Mouse (Mus musculus): ENCODE measurements around the gene Scn5a. TPM values are rescaled to one million over a fixed set of nuclear protein-coding genes. Genes with fewer than 3 reads are reported as not detected.

Gene Scn5a
- total RNA-seq, 2 experiments from 2014 or later, result 1.4 to 1.5 TPM

DNA sequence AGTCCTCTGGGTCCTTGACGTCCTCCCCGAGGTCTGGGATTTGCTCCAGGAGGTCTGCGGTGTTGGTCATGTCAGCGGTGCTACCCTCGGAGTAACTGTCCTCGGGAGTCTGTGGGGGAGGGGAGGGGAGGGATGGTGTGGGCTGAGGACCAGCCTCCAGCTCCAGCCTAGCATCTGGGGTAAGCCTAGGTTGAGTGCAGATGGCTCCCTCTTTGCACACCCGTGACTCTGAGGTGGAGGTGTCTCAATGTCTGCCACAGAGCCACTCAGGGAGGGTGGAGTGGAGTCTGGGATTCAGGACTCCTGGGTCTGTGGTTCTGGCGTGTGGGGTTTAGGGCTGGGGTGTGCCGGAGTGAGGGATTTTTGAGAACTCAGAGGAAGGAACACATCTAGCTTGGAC, 65.8 kb downstream of the Scn5a start:
- no peak for DNase-seq (ENCODE audit: low spot score in 2 of 2)

DNA sequence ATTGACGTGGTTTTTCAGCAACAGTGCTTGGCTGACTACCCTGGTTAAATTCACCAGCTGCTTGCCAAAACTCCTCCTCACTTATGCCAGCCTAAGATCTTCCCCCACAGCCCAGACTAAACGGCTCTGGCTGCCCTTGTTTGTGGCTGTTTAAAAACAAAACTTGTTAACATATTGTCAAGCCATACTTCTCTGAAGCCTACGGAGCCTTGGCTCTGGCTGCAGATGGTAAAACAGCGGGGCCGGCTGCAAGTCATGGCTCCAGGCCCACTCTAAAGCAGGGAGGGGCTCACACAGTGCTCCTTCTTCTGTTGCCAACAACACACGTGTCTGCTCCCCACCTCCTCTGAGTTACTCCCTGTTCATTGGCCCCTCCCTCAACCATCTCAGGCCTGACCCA, 67.9 kb downstream of the Scn5a start:
- DNase-seq (ENCODE audit: low spot score in 2 of 2), result peak; percentile 33 to 41

DNA sequence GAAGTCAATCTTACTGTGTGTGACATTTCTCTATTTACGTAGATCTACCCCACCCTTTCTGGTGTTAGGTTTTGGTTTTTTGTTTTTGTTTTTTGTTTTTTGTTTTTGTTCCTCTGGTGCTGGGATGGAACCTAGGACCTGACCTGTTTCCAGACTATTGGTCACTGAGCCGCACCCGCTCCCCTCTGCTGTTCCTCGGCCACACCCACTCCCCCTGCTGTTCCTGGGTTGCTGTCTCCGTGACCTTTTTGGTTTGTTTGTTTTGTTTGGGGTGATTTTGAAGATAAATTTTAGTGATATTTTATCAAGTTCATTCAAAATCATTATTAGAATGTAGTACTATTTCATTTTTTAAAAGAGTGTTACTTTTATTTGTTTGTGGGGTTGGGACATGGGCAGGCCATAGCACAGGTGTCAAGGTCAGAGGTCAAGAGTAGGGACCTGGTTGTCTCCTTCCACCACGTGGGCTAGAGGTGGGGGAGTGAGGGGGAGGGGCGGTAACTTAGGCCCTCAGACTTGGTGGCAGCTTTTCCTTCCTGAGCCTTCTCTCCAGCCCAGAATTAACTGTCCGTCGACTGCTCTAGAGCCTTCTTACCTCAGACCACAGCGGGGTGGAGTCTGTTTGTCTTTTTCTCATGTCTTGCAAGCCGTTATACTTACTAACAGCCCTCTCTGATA, 73.7 kb downstream of the Scn5a start:
- DNase-seq (ENCODE audit: low spot score in 2 of 2), result no peak

DNA sequence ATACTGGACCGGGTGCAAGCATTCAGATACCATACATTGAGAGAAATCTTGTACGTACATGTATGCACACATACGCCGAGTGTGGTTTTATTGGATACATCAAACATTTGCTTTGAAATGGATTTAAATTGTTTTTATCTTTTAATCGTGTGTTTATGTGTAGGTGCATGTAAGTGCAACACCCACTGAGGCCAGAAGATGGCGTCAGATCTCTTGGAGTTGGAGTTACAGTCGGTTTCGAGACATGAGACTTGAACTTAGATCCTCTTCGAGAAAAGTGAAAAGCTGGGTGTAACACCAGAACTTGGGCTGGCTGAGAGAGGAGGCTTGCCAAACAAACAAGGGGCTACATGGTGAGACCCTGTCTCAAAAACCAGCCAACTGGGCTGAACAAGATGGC, 75.2 kb downstream of the Scn5a start:
- no peak for DNase-seq (ENCODE audit: low spot score in 2 of 2)

DNA sequence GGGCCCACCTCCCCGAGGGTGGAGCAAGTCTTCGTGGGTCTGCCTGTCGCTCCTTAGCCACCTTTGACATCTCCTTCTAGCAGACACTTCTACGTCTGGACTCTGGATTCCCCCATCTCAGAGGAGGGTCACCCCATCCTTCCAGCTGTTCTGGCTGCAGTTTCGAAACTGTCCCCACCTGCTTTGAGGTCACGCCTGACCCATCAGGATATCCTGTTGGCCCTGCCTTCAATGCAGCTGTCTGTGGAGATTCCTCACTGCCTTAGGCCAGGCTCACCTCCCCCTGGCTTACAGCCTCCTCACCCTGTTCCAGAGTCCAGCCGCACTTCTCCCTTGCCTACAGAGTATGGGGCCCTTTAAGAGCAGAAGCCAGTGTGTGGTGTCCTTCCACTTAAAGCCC, 79.9 kb downstream of the Scn5a start:
- no peak for DNase-seq (ENCODE audit: low spot score in 2 of 2)

DNA sequence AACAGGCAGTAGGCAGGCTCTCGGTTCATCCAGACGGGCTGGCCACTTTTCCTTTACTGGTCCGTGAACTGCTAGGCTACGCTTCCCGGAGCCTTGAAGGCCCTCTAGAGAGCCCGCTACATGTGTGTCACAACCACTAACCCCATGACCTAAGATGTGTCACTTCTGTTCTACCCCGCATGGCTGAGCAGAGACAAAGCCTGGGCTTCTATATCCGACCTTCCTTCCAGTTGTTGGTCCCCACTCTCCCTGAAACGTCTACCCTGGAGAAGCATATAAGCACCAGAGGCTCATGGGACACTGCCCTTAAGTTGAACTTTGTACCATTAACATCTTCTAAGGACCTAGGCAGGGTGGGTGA, 80.6 kb downstream of the Scn5a start:
- no peak for DNase-seq (ENCODE audit: low spot score in 2 of 2)

DNA sequence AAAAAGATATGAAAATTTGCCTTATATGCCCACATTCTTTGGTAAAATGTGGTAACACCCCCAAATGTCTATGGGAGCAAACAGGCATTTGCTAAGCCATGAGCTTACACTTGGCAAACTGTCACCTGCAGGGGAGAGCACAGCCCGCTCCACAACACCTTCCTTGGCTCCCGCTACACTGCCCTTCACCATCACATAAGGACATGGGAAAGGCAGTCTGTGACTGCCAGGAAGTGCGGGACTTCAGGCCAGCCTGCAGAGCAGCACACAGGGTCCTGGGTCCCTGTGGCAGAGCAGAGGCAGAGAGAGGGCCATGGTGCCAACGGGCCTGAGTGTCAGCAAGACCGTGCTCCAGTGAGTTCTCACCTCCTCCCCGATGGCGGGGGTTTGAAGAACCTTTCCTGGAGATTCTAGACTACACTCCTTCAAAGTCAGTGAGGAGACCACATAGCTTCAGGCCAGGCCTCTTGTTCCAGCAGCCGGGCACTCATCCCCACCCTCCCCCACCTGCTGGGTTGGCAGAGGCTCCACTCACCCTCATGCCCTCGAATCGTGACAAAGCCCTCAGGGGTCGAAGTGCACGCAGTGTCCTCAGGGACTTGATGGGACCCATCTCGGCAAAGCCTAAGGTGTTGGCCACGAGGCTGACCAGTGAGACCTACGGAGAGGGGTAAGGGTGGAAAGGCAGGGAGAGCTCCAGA, 81.1 kb downstream of the Scn5a start:
- no peak for DNase-seq (ENCODE audit: low spot score in 2 of 2)

DNA sequence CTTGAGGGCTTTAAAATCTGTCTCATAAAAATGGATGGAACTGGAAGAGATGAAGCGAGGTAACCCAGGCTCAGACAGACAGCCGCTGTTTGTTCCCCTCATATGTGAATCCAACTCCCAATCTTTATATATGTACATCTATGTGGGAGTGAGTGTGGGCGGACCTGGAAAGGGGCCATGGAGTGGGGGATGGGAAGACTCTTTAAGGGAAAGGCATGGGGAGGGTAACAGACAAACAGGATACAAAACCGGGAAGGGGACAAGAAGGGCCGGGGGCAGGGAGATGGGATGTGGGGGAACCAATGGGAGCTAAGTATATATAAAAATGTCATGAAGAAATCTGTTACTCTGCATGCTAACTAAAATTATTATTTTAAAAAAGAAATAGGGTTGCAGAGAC, 81.9 kb downstream of the Scn5a start:
- peak; percentile 28 to 41 for DNase-seq (ENCODE audit: low spot score in 2 of 2)

DNA sequence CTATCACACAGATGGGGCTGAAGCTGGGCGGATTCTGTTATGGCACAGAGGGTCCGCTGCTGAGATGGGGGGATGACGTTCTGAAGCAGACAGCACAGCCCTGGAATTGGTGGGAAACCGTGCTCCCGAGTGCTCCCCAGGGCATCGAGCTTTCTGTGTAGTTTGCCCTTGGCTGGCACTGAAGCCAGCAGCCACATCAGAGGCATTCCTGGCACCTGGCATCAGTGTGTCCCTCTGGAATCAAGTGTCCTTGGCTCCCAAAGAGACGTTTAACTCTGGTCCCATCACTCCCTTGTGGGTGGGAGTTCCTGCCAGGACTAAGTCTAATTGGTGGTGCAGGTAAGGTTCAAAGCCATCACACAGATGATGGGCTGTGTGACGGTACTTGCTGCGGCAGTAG, 82.5 kb downstream of the Scn5a start:
- DNase-seq (ENCODE audit: low spot score in 2 of 2), result no peak

DNA sequence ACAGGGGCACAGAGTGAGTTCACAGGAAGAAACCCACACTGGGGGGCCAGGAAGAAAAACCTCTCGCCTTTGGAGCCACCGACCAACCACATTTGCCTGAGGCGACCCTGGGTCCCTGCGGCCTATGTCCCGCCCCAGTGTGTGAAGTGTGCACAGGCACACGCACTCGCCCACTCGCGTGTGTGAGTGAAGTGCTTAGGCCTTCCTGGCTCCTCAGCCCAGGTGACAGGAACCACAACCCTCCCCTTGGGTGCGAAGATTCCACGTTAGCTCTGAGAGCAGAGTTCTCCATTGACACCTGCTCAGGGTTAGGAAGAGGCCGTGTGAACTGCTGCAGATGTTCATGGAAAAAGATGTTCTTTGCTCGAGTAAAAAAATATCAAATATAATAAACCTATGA, 93.9 kb downstream of the Scn5a start:
- DNase-seq (ENCODE audit: low spot score in 2 of 2), result no peak

DNA sequence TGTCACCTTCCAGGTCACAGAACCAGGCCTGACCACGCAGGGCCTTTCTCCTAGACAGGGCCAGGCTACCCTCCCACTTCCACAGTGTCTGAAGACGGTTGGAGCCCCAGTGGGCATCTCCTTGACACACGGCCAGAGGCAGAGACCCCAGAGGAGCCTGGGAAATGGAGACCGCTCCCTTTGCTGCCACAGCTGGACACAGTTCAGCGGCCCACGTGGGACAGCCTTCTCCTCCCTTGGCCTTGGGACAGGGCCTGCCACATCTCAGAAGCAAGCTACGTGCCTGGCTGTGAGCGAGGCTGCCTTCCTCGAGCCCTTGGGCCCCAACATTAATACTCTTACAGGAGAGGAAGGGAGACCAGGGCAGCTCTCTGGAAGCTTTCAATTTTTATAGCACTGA, 94.4 kb downstream of the Scn5a start:
- no peak for DNase-seq (ENCODE audit: low spot score in 2 of 2)

DNA sequence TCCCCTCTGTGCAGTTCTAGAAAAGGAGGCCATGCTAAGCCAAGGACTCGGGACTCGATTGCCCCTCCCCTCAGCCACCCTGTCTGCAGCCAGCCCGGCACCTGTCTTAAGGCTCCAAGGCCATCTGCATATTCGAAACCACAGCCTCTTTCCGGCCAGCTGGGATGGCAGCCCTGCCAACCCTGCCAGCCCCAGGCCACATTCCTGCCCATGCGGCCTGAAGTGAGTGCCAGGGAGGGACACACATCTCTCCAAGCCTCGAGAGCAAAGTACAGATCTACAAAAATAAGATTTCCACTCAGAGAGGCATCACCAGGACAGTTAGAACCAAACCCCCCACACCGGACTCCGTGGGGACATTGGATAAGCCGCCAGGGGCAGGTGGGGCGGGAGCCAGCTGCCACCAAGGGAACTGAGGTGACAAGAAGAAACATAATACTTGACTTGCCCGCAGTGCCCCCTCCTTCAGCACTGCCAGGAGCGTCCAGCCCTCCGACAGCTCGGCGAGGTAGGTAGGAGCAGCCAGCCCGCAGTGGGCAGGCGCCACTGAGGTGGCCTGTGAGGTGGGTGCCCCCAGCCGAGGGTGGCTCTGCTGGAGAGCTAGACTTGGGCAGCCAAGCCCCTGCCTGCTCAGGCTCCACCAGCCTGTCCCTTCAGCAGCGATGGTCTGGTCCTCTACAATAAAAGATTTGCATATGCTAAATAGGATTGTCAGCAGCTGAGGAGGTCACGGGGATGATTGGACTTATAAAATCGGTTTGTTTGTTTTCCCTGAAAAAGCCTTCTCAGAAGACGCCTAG, 95.1 kb downstream of the Scn5a start:
- DNase-seq (ENCODE audit: low spot score in 2 of 2), result no peak

DNA sequence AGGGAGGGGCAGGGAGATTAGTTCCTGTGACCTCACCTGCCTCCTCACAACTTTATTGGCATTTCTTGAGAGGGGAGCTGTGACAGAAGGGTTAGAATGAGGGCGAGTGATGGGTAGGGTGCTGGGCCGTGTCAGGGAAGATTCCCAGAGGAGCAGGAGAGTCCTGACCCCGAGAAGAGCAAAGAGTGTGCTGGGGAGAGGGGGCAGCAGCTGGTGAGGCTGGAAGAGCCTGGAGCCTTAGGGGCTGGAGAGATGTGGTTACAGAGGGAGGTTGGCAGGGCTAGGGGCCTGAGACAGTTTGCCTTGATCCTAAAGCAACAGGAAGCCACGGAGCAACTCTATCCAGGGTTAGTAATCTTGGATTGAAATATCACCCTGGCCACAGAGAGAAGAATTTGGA, 97.2 kb downstream of the Scn5a start:
- no peak for DNase-seq (ENCODE audit: low spot score in 2 of 2)

DNA sequence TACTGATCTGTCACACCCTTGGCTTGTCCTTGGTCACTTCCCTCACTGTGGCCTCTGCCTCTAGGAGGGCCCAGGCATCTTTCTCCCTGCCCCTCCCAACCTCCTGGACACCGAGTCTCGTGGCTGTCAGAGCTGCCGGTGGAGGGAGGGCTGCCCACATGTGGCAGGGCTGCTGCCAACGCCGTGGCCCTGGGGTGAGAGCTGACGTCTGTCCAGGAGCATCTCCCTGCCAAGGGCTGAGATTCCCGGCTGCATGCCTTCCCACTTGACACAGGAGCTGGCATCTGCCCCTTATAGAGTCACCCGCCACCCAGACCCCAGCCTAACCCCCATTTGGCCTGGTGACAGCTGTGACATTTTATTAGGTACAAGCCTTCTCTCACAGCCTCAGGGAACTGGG, 99.5 kb downstream of the Scn5a start:
- DNase-seq (ENCODE audit: low spot score in 2 of 2), result peak in 1 of 2 experiments; percentile 30

DNA sequence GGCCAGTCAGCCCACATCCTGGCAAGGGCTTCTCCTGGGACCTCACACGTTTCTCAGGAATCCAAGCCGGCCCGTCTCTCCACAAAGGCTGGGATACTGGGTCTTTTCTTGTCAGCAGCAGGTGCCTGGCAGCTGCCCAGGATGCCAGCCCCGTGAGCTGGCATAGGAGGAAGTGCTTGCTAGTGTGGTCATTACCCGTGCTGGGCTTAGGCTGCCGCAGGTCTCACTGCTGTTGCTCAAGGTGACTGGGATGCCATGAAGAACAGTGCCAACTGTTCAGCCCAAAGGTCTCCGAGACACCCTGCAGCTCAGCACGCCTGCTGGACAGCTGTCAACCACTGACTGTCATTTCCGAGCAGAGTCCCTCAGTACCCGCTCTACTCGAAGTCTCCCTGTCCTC, 100.5 kb downstream of the Scn5a start:
- DNase-seq (ENCODE audit: low spot score in 2 of 2), result no peak

DNA sequence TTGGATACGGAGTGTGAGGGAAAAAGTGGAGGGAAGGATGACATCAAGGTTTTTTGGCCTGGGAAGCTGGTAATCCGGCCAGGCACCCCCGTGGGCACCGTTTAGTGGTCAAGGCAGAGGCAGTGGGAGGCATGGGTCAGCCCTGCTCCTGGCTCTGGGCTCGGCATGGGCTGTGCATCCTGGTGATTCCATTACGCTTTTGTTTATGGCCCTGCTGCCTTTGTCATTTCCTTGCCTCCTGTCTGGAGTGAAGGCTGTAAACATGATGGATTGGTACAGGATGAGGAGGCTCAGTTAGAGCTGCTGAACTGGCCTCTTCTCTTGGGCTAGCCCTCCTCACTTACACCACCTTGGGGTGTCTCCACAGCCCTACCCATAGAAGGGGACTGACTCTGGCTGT, 101.1 kb downstream of the Scn5a start:
- no peak for DNase-seq (ENCODE audit: low spot score in 2 of 2)

DNA sequence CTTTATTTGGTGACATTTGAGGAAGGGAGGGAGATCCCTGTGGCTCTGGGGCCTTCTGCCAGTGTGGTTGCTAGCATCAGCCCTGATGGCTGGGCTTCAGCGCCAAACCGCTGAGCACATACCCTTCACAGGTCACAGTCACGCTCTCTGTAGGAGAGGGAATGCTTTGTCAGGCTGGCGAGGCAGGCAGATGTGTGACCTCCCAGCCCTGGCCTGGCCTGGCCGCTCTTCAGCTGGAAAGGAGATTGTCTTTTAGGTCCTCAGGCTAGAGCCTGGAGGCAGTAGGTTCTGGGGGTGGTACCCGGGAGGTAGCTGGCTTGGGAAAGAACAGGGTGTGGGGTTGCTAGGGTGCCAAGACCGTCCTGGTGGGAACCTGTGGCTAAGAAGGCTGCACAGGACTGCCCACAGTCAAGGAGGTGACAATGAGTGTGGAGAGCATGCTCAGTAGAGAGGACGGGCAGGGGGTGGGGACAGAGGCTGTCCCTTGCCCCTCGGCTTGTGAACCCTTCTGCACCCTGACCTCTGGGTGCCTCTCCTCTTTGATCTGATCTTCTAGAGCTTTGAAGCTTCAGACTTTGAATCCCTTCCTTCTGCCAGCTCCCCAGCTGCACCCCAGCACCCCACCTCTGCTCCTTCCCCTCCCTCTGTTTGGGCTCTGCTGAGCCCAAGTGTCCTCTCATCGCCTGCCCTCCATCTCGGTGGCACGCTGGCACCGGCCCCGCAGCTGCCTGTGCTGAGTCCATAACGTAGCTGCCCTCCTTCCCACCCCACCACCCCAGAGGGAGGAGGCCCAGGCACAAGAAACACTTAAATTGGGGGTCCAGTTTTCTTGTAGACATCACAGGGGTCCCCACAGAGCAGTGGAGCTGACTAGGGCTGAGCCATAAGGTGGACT, 103.9 kb downstream of the Scn5a start:
- no peak for DNase-seq (ENCODE audit: low spot score in 2 of 2)

DNA sequence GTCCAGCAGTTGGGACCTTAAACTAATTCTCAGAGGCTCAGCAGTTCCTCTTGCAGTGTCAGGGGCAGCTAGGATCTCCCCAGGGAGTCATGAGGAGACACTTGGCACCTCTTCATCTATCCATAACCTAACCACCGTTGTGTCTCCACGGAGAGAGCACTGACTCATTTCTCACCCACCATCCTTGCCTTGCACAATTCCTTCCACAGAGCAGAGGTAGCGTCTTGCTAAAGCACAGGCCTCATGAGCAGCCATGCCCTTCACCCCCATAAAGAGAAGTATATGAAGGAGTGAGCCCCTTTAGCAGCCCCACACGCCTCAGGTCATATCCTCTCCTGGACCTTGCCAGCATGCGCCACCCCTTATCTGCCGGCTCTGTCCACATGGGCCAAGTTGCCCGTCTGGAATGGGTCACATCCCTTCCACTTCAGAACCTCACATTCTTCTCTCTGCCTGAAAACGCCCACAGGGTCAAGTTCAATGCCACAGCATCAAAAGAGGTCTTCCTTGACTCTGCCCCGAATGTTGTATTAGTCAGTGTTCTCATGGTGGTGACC, 105.1 kb downstream of the Scn5a start:
- no peak for DNase-seq (ENCODE audit: low spot score in 2 of 2)

DNA sequence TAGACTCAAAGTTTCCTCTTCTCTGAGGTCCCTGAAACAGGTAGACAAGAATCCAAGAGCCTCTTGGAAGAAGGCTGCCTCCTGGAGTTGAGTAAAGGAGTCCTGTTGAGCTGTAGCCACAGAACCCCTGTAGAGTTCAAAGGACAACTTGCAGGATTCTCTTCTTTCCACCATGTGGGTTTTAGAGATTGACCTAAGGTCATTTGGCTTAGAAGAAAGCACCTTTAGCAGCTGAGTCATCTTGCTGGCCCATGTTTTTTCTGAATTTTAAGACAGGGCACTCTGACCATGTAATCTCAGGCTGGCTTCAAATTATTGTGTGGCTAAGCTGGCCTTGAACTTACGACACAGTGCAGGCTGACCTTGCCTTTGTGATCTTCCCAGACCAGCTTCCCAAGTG, 105.8 kb downstream of the Scn5a start:
- DNase-seq (ENCODE audit: low spot score in 2 of 2), result no peak

DNA sequence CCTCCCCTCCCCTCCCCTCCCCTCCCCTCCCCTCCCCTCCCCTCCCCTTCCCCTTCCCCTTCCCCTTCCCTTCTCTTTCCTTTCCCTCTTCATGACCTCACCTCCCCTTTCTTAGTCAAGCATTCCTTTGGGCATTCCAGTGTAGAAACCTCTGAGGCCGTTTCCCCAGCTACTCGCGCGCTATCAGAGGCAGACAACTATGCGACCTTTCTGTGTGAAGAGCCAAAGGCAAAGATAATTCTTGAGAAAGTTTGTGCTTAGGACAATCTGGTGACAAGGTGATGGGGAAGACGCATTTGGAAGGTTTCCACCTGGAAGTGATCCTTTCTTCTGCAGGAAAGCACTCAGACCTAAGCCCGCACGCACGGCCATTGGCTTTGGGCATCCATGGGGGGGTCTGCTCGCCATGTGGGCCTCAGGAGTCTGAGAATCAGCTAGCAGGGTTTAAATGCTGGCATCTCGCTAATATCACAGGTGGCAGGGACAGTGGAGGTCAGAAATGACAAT, 106.4 kb downstream of the Scn5a start:
- no peak for DNase-seq (ENCODE audit: low spot score in 2 of 2)
